Mouse (Mus musculus): ENCODE data around the gene Fbxo11. TPM values are rescaled to one million over a fixed set of nuclear protein-coding genes. Genes with fewer than 3 reads are reported as not detected.

Fbxo11 gene
- 9.4 and 14.1 TPM in 2 replicates for total RNA-seq (2012; rRNA removed)
- polyA plus RNA-seq (2012; ENCODE audit: insufficient read depth in 1 of 2, insufficient read length in 2 of 2, low read depth in 1 of 2, low replicate concordance in 2 of 2, missing spikeins in 1 of 2), result 10 to 100 TPM; 17.5 to 91.4 TPM

GRCm38 (mm10) chr17:88065031-88065800 lies at the start of gene Fbxo11:
Gene Fbxo11, minus strand, starts transcription at chr17:88065291.
- H3K4me3 ChIP-seq (ENCODE audit: control insufficient read depth in 1 of 2, insufficient read depth in 1 of 2, low read depth in 2 of 2, low read length in 2 of 2), result peak within 1 kb of the TSS; percentile 80 to 83
- H3K4me1 ChIP-seq (ENCODE audit: control insufficient read depth in 1 of 2, insufficient read depth in 2 of 2, low read length in 2 of 2), result peaks cover 3 to 7% of the 10 kb centered on the region in 2 experiments; a peak in 3 of 4 replicates
- no peaks in the 10 kb centered on the region for H3K9me3 ChIP-seq (replicated peaks; ENCODE audit: insufficient read depth, low read length)
- peaks cover 0 to 17% of the 10 kb centered on the region in 2 experiments; a peak in 2 of 4 replicates for H3K36me3 ChIP-seq (ENCODE audit: control insufficient read depth in 1 of 2, insufficient read depth in 2 of 2, low read length in 2 of 2)
- TF ChIP-seq POLR2A (IDR thresholded peaks at IDR 0.05; ENCODE audit: control insufficient read depth in 1 of 2, insufficient read depth in 1 of 2, low read depth in 1 of 2, low read length in 2 of 2, poor library complexity in 1 of 2), result 0 out of 4 replicates have a peak, but pooled peaks of 1 of the 2 experiments have one; percentile 0
- TF ChIP-seq USF1 (IDR thresholded peaks at IDR 0.05; ENCODE audit: low read depth, low read length), result no peak
- no peak for TF ChIP-seq TBP (IDR thresholded peaks at IDR 0.05; ENCODE audit: low read depth, low read length)
- no peak for TF ChIP-seq SIN3A (IDR thresholded peaks at IDR 0.05; ENCODE audit: low read length)
- TF ChIP-seq EP300 (IDR thresholded peaks at IDR 0.05; ENCODE audit: low read depth in 1 of 2, low read length in 2 of 2), result 0 out of 4 replicates have a peak, but pooled peaks of 1 of the 2 experiments have one; percentile 5
- DNase-seq (ENCODE audit: low read depth, low spot score), result peak; percentile 44
- H3K79me2 ChIP-seq (ENCODE audit: control insufficient read depth, insufficient read depth, low read length, poor library complexity), result peaks cover 48% of the 10 kb centered on the region
- peak within 1 kb of the TSS; percentile 99 for H3K9ac ChIP-seq (ENCODE audit: control insufficient read depth, low read depth, low read length, poor library complexity, severe bottlenecking)
- no peaks in the 10 kb centered on the region for H3K27me3 ChIP-seq (ENCODE audit: control insufficient read depth in 1 of 2, insufficient read depth in 2 of 2, low read length in 2 of 2)
- peak within 1 kb of the TSS; percentile 97 for H3K27ac ChIP-seq (ENCODE audit: control insufficient read depth, low read depth, low read length)

- TF ChIP-seq UBTF (IDR thresholded peaks at IDR 0.05; ENCODE audit: borderline replicate concordance, insufficient read depth, low read depth, low read length), result no peak
- TF ChIP-seq GABPA (IDR thresholded peaks at IDR 0.05; ENCODE audit: low read depth, low read length), result no peak
- TF ChIP-seq POLR2A (IDR thresholded peaks at IDR 0.05; ENCODE audit: control insufficient read depth in 1 of 2, insufficient read depth in 1 of 2, low read depth in 1 of 2, low read length in 2 of 2, poor library complexity in 1 of 2), result no peak
- no peak for TF ChIP-seq RAD21 (IDR thresholded peaks at IDR 0.05; ENCODE audit: low read depth, low read length)
- TF ChIP-seq MAZ (IDR thresholded peaks at IDR 0.05; ENCODE audit: low read depth, low read length), result no peak
- TF ChIP-seq MAX (IDR thresholded peaks at IDR 0.05; ENCODE audit: low read length), result no peak
- no peak for TF ChIP-seq MAFK (IDR thresholded peaks at IDR 0.05; ENCODE audit: borderline replicate concordance, low read depth, low read length)
- no peak for TF ChIP-seq ZKSCAN1 (IDR thresholded peaks at IDR 0.05; ENCODE audit: low read depth, low read length)
- no peak for TF ChIP-seq E2F4 (IDR thresholded peaks at IDR 0.05; ENCODE audit: borderline replicate concordance, low read depth, low read length)
- no peak for TF ChIP-seq USF2 (IDR thresholded peaks at IDR 0.05; ENCODE audit: borderline replicate concordance in 1 of 2, insufficient read depth in 1 of 2, low read depth in 1 of 2, low read length in 2 of 2)
- TF ChIP-seq NRF1 (IDR thresholded peaks at IDR 0.05; ENCODE audit: insufficient read depth, low read depth, low read length, poor library complexity, severe bottlenecking), result no peak
- TF ChIP-seq ZC3H11A (IDR thresholded peaks at IDR 0.05; ENCODE audit: low read depth, low read length), result no peak
- no peak for TF ChIP-seq POLR2AphosphoS2 (IDR thresholded peaks at IDR 0.05; ENCODE audit: low read length)
- no peak for TF ChIP-seq ELF1 (IDR thresholded peaks at IDR 0.05; ENCODE audit: low read depth, low read length)
- no peak for TF ChIP-seq BHLHE40 (IDR thresholded peaks at IDR 0.05; ENCODE audit: borderline replicate concordance, low read depth, low read length)
- Histone ChIP-seq H3K4me1 (ENCODE audit: control insufficient read depth in 1 of 2, insufficient read depth in 2 of 2, low read length in 2 of 2) (peaks cover 5 to 19% of the 10 kb centered on the region in 2 experiments; a peak in 3 of 4 replicates), H3K9me3 (replicated peaks; ENCODE audit: insufficient read depth, low read length) (no peaks in the 10 kb centered on the region), H3K4me3 (ENCODE audit: control insufficient read depth in 1 of 2, insufficient read depth in 1 of 2, low read depth in 2 of 2, low read length in 2 of 2) (no peak overlapping the region), H3K27me3 (ENCODE audit: control insufficient read depth in 1 of 2, insufficient read depth in 2 of 2, low read length in 2 of 2) (no peaks in the 10 kb centered on the region), H3K36me3 (ENCODE audit: control insufficient read depth in 1 of 2, insufficient read depth in 2 of 2, low read length in 2 of 2) (peaks cover 0 to 12% of the 10 kb centered on the region in 2 experiments; a peak in 2 of 4 replicates), H3K27ac (ENCODE audit: control insufficient read depth, low read depth, low read length) (peak overlapping the region; percentile 48), H3K79me2 (ENCODE audit: control insufficient read depth, insufficient read depth, low read length, poor library complexity) (no peaks in the 10 kb centered on the region), H3K9ac (ENCODE audit: control insufficient read depth, low read depth, low read length, poor library complexity, severe bottlenecking) (no peak overlapping the region)
- no peak for DNase-seq (ENCODE audit: low read depth, low spot score)
Observed at GRCm38 (mm10) chr17:88113883-88114229, 48.8 kb upstream of the Fbxo11 start.

All from MEL (cell line).